Mouse (Mus musculus): ENCODE measurements around the gene Olfr1348. TPM values are rescaled to one million over a fixed set of nuclear protein-coding genes. Genes with fewer than 3 reads are reported as not detected.

Gene Olfr1348
- not detected in 2 replicates for polyA plus RNA-seq (2021; fragmentation: Nextera tagmentation)
- long read RNA-seq, experiment 1, result 0 reads
- long read RNA-seq, experiment 2, result 0 reads

DNA sequence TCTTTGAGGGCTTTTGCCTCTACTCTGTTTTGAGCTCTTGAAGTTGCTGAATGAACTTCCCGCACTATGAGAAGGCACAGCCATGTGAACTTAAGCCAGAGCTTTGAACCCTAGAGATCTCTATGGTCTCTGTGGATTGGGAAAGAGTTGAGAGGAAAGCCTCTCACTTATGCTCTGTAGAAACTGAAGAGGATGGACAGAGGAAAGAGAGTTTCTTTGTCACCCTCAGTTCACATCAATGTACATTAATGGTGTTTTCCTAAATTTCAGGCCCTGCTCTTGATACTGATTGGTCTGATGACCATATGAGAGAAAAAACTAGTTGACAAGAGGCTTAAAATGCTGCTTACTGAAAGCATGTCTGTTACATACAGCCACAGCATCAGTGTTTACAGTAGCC lies at the start of gene Olfr1348:
Gene Olfr1348 (minus strand): TSS at position 101 of the 400 bp plus-strand sequence.

DNA sequence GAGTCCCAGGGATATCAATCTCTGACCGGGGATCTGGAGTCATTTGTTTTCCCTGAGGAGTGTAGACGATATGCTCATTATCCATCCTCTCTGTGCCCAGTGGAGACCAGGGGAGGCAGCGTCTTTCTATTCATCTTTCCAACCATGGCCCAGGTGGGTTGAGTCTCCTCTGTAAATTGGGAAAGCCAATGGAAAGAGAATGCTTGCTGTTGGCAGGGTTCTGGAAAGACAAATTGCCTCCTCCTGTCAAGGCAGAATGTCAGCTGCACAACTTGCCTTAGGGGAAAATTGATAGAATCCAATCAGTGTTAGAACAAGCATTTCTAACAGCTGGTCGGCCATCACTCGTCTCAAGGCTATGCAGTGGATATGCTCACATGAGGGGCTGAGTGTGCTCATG lies 14.3 kb upstream of the Olfr1348 start, which contains the start of gene Olfr1349:
Gene Olfr1349 (minus strand): TSS at position 101 of the 400 bp plus-strand sequence.

DNA sequence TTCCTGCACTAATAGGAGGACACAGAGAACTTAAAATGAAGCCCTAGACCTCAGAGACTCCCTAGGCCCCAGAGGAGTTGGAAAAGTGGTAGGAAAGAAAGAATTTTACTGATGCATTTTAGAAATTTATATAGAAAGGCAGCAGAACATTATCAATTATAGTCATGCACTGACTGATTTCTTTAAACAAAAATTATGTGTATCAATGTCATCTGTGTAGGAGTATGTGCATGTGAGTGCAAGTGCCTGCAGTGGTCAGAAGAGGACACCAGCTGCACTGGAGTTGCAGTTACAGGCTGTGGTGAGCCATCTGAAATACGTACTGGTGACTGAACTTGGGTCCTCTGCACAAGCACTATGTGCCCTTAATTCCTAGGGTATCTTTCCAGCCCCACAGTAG lies 8.9 kb downstream of the Olfr1348 start, which contains the start of gene Olfr1347:
Gene Olfr1347 (minus strand): TSS at position 101 of the 400 bp plus-strand sequence.

DNA sequence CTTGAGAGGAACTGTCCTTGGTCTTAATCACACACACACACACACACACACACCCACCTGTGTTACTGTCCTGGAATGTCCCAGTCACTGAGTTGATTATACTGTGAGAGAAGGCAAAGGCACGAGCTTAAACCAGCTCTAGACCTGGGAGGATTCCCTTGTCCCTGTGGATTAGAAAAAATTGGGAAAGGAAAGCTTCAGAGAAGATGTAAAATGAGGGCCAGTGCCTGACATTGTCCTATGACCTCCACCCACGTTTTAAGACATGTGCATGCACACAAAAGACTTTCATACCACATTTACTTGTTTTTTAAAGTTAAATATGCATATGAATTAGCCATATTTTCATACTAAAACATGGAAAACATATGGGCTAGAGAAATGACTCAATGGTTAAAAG lies 21.7 kb downstream of the Olfr1348 start, which contains the start of gene Olfr5:
Gene Olfr5 (minus strand): TSS at position 101 of the 400 bp plus-strand sequence.

DNA sequence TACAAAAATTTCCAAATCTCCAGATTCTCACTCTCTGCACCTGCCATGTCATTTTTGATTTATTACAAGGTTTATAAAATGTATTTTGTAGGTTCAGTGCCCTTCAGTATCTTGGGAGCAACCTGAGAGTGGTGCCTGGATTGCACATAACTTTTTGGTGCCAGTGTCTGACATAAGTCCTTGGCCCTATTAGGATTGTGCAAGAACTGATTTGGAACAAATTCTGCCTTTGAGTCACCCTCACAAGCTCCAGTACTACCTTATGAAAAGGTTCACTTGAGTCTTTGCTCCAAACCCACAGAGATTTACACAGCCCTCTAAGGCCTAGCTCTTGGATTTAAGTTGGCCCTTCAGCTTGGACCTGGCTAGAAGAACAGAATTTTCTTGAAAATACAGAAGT lies 41.6 kb downstream of the Olfr1348 start, which contains the start of gene Olfr1346:
Gene Olfr1346 (plus strand): TSS at position 151 of the 400 bp plus-strand sequence.

DNA sequence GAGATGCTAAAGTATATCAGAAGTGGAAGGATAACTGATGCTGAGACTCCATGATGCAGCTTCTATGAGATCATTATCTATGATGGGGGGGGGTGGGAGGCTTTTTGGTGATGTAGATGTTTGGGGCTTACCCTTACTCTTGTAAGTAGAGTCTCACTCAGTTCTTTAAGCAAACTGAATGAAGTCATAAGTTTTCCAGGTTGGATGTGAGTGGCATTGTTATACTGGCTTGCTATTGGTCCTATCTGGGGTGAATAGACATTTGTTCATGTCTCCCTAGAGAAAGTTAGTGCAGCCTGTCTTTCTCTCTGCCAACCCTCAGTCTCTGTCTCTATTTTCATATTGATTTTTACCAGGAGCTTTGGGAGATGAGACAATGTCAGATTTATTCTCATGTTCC lies 52.7 kb downstream of the Olfr1348 start, which contains the start of gene Olfr1336:
Gene Olfr1336 (plus strand): TSS at position 301 of the 400 bp plus-strand sequence.

Other genes with a start within 250 kb of the Olfr1348 start
- 7.6 and 11.4 TPM in 2 replicates for gene Zfp667, start 222.2 kb downstream of the Olfr1348 start, polyA plus RNA-seq (2021; fragmentation: Nextera tagmentation)
- 5.6 and 6.3 TPM in 2 replicates for gene Zfp583, start 177.5 kb downstream of the Olfr1348 start, polyA plus RNA-seq (2021; fragmentation: Nextera tagmentation)
- gene Gm3854, start 165.0 kb downstream of the Olfr1348 start, polyA plus RNA-seq (2021; fragmentation: Nextera tagmentation), result 1.5 and 2.5 TPM in 2 replicates
- 2.7 and 4.1 TPM in 2 replicates for gene Zfp78, start 145.5 kb downstream of the Olfr1348 start, polyA plus RNA-seq (2021; fragmentation: Nextera tagmentation)
- gene Zfp28, start 125.5 kb downstream of the Olfr1348 start, polyA plus RNA-seq (2021; fragmentation: Nextera tagmentation), result 3.2 and 6.0 TPM in 2 replicates
- gene Smim17, start 110.0 kb downstream of the Olfr1348 start, polyA plus RNA-seq (2021; fragmentation: Nextera tagmentation), result 4.0 and 5.4 TPM in 2 replicates
- gene Gm20715, start 98.5 kb downstream of the Olfr1348 start, polyA plus RNA-seq (2021; fragmentation: Nextera tagmentation), result 0.09 TPM in 1 of 2 replicates, not detected in the other
- gene Olfr1344, start 70.1 kb downstream of the Olfr1348 start, polyA plus RNA-seq (2021; fragmentation: Nextera tagmentation), result 1.1 and 1.2 TPM in 2 replicates
- gene Olfr1336, start 52.6 kb downstream of the Olfr1348 start, polyA plus RNA-seq (2021; fragmentation: Nextera tagmentation), result not detected in 2 replicates
- not detected in 2 replicates for gene Olfr1346, start 41.6 kb downstream of the Olfr1348 start, polyA plus RNA-seq (2021; fragmentation: Nextera tagmentation)
- not detected in 2 replicates for gene Olfr5, start 21.8 kb downstream of the Olfr1348 start, polyA plus RNA-seq (2021; fragmentation: Nextera tagmentation)
- gene Olfr1347, start 9.0 kb downstream of the Olfr1348 start, polyA plus RNA-seq (2021; fragmentation: Nextera tagmentation), result not detected in 2 replicates
- not detected in 2 replicates for gene Olfr1349, start 14.2 kb upstream of the Olfr1348 start, polyA plus RNA-seq (2021; fragmentation: Nextera tagmentation)
- not detected in 2 replicates for gene Olfr1350, start 56.1 kb upstream of the Olfr1348 start, polyA plus RNA-seq (2021; fragmentation: Nextera tagmentation)
- 0.65 and 0.99 TPM in 2 replicates for gene Zim1, start 187.7 kb upstream of the Olfr1348 start, polyA plus RNA-seq (2021; fragmentation: Nextera tagmentation)
- gene Peg3, start 221.7 kb upstream of the Olfr1348 start, polyA plus RNA-seq (2021; fragmentation: Nextera tagmentation), result 25.9 and 31.8 TPM in 2 replicates
- 3.9 and 5.0 TPM in 2 replicates for gene Usp29, start 221.8 kb upstream of the Olfr1348 start, polyA plus RNA-seq (2021; fragmentation: Nextera tagmentation)